Mouse (Mus musculus) liver, embryonic 14.5 days (tissue): Measurements from ENCODE around the gene Urah. TPM values are rescaled to one million over a fixed set of nuclear protein-coding genes. Genes with fewer than 3 reads are reported as not detected.
A peak's percentile ranks its signal among the peaks of the same experiment; 100 is the strongest.

Experiments used
- ATAC-seq: fragments of 200-750 bp; cut with Nextera tagmentation; 2 replicates; pipeline ENCODE4 v1.8.0; 2017; ENCODE audit warnings: moderate number of reproducible peaks, mild to moderate bottlenecking, moderate library complexity; ENCODE audit not compliant: insufficient read depth
- DNase-seq, 3 experiments: peaks; one replicate each; pipeline ENCODE4 v3.0.0-alpha.2; 2012 to 2013; ENCODE audit warnings: low read depth in 3 of 3, low spot score in 3 of 3
- H3K27ac ChIP-seq: fragments of 300-500 bp; sonication (generic); 2 replicates; pipeline ENCODE4 v1.5.1; 2014; ENCODE audit warnings: moderate library complexity, mild to moderate bottlenecking, control low read depth, inconsistent platforms
- H3K27me3 ChIP-seq: fragments of 300-500 bp; sonication (generic); 2 replicates; pipeline ENCODE4 v1.6.1; 2014; ENCODE audit warnings: mild to moderate bottlenecking, low read length, moderate library complexity; ENCODE audit not compliant: control insufficient read depth, insufficient read depth
- H3K36me3 ChIP-seq: fragments of 300-500 bp; sonication (generic); replicated peaks from 2 replicates; pipeline ENCODE4 v1.6.1; 2014; ENCODE audit warnings: low read depth; ENCODE audit not compliant: control insufficient read depth, insufficient read depth
- H3K4me1 ChIP-seq, 2 experiments: fragments of 200-500 bp in 1 of 2; fragments of 300-500 bp in 1 of 2; sonication (generic) in 1 of 2; replicated peaks; 2 replicates each; pipeline ENCODE4 v1.6.1; 2012 to 2014; ENCODE audit warnings: antibody characterized with exemption in 1 of 2, inconsistent platforms in 1 of 2, low read length in 1 of 2; ENCODE audit not compliant: control insufficient read depth in 2 of 2, insufficient read depth in 2 of 2
- H3K4me2 ChIP-seq: fragments of 300-500 bp; sonication (generic); 2 replicates; pipeline ENCODE4 v1.6.1; 2014; ENCODE audit warnings: low read depth, mild to moderate bottlenecking, control low read depth, moderate library complexity
- H3K4me3 ChIP-seq, 2 experiments: fragments of 200-500 bp in 1 of 2; fragments of 300-500 bp in 1 of 2; sonication (generic) in 1 of 2; 2 replicates each; pipeline ENCODE4 v1.5.1; 2012 to 2014; ENCODE audit warnings: low read depth in 2 of 2, low read length in 2 of 2, mild to moderate bottlenecking in 2 of 2, control low read depth in 1 of 2, inconsistent platforms in 1 of 2, moderate library complexity in 1 of 2; ENCODE audit not compliant: insufficient read depth in 1 of 2
- H3K9ac ChIP-seq: fragments of 300-500 bp; sonication (generic); replicated peaks from 2 replicates; pipeline ENCODE4 v1.6.1; 2014; ENCODE audit warnings: mild to moderate bottlenecking, control low read depth, moderate library complexity
- H3K9me3 ChIP-seq: fragments of 300-500 bp; sonication (generic); 2 replicates; pipeline ENCODE4 v1.6.1; 2016; ENCODE audit warnings: low read length, mixed read lengths; ENCODE audit not compliant: control insufficient read depth
- CTCF ChIP-seq: IDR thresholded peaks from 2 replicates; pipeline ENCODE4 v1.5.1; 2016; ENCODE audit warnings: antibody characterized with exemption, low read depth, control low read depth
- EP300 ChIP-seq: IDR thresholded peaks from 2 replicates; pipeline ENCODE4 v1.6.1; 2016; ENCODE audit warnings: antibody characterized with exemption, low read depth
- WGBS: fragments of 180-500 bp; shearing (Covaris S2); extraction: QIAGEN DNeasy Blood & Tissue Kit; methylation state at CpG from one replicate; pipeline ENCODE4 v1.1.7; 2014; ENCODE audit not compliant: insufficient replicate concordance; 5-methylcytosine and 5-hydroxymethylcytosine counted together
- polyA plus RNA-seq, 2 experiments: library from polyadenylated mRNA; depleted of rRNA in 1 of 2; stranded (reverse) in 1 of 2; unstranded in 1 of 2; fragments of >200 nt; fragmentation: Nextera tagmentation in 1 of 2; extraction: Ambion mirVana in 1 of 2; gene quantifications; 2 replicates each; pipeline versions ENCODE4 v1.2.1 to v1.2.3; 2012 to 2014

Gene Urah
- polyA plus RNA-seq, 2 experiments = 8.3 to 19.3 TPM

DNA sequence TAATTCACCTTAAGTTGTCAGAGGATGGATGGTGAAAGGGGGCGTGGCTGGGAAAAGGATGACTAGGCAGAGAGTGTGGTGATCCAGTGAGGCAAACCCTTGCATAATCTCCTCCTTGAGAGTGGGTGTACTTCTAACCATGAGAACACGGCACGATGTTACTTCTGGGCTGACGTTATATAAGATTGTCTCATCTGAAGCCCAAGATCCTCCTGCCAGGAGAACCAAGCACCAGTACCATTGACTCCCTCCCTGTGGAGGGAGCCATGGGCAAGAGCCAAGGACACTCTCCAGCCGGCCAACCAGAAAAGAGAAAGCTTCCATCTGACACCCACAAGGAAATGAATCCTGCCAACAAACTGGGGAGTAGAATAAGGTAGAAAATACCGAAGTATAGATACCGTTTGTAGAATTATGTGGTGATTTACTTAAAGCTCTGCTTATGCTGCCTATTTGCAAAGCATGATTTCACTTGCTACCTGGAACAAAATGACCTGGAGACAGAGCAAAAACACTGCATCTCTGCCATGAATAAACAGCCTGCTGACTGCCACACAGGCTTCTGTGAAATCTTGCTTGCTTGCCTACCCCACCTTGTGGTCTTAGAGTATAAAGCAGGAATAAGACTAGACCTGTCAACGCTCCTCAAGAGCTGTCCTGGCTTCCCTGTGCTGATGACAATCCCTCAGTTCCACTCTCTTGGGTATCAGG is 6.5 kb upstream of the Urah start:
- Histone ChIP-seq H3K4me2 (no peak overlapping the region; the same call in 1 of the 2 replicates), H3K4me3 (no peak overlapping the region), H3K36me3 (no peaks in the 10 kb centered on the region), H3K27me3 (no peaks in the 10 kb centered on the region), H3K27ac (no peak overlapping the region), H3K9ac (no peak overlapping the region), H3K9me3 (no peaks in the 10 kb centered on the region), H3K4me1 (no peaks in the 10 kb centered on the region)
- 24% methylated on average over 8 of the region's 8 CpGs for WGBS
- no peak for ATAC-seq
- TF ChIP-seq EP300 (no peak), CTCF (peak; percentile 40)
- DNase-seq = no peak

DNA sequence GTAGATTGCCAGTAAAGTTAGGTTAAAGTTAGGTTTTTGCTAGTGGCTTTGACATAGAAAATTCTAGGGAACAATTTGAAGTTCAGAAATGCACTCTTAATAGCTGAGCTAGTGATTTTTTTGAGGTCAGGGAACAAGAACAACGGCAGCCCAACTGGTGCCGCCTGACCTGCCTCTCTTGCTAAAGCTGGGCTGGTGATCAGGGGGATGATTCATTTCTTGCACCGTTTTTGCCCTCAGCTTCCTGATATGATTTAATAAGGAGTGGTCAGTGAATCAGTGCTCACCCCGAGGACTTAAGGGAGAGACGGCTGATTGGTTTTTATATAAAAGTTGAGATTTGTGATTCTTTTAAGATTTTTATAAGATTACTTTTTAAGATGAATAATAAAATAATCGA is 3.4 kb upstream of the Urah start:
- TF ChIP-seq EP300 (no peak), CTCF (no peak)
- Histone ChIP-seq H3K9me3 (no peaks in the 10 kb centered on the region), H3K4me1 (peaks cover 0 to 3% of the 10 kb centered on the region in 2 experiments; a peak in 1 of 4 replicates), H3K27ac (no peak overlapping the region), H3K36me3 (no peaks in the 10 kb centered on the region), H3K9ac (no peak overlapping the region), H3K27me3 (no peaks in the 10 kb centered on the region), H3K4me3 (no peak overlapping the region), H3K4me2 (no peak overlapping the region)
- no peak for ATAC-seq
- WGBS = 45% methylated on average over 6 of the region's 6 CpGs
- no peak for DNase-seq

DNA sequence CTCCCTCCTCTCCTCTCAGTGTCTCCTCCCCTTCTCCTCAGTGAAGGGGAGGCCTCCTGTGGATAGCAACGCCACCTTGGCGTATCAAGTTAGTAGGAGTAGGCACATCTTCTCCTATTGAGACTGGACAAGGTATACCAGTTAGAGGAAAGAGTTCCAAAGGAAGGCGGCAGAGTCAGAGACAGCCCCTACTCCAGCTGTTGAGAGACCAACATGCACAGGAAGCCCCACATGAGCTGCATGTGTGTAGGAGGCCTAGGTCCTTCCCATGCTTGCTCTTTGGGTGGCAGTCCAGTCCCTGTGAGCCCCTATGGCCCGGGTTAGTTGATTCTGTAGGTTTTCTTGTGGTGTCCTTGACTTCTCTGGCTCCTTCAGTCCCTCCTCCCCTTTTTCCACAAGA is 1.5 kb upstream of the Urah start:
- no peak overlapping the region for H3K4me3 ChIP-seq
- DNase-seq (no peak), ATAC-seq (no peak)
- no peaks in the 10 kb centered on the region for H3K36me3 ChIP-seq
- H3K9ac ChIP-seq = no peak overlapping the region
- H3K9me3 ChIP-seq = no peaks in the 10 kb centered on the region
- H3K4me1 ChIP-seq = peaks cover 0 to 3% of the 10 kb centered on the region in 2 experiments; a peak in 1 of 4 replicates
- TF ChIP-seq CTCF (no peak), EP300 (no peak)
- H3K4me2 ChIP-seq = no peak overlapping the region
- H3K27me3 ChIP-seq = no peaks in the 10 kb centered on the region
- H3K27ac ChIP-seq = no peak overlapping the region
- WGBS = 64% methylated on average over 4 of the region's 4 CpGs

DNA sequence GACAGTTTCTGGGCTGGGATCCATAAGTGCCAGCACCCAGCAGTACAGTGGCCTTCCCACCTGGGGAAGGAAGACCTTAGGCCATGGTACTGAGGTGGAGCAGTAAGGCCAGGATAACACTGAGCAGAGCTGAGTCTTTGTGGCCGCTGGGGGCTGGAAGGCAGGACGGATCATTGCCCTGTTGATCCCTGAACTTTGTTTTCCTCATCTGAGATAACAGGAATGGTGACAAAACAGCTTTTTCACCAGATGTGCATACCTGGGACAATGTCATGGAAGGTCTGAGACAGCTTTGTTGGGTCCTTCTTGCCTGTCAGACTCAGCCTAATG is 905 bp downstream of the Urah start:
- WGBS = 59% methylated on average over 2 of the region's 2 CpGs
- peaks cover 0 to 3% of the 10 kb centered on the region in 2 experiments; a peak in 1 of 4 replicates for H3K4me1 ChIP-seq
- TF ChIP-seq EP300 (no peak), CTCF (no peak)
- H3K36me3 ChIP-seq = no peaks in the 10 kb centered on the region
- DNase-seq (no peak), ATAC-seq (peak; percentile 45; the same call in 1 of the 2 replicates)
- no peak overlapping the region for H3K27ac ChIP-seq
- no peak overlapping the region; a peak in 1 of 4 replicates for H3K4me3 ChIP-seq
- H3K9ac ChIP-seq = no peak overlapping the region
- no peaks in the 10 kb centered on the region; the same call in 1 of the 2 replicates for H3K27me3 ChIP-seq
- H3K4me2 ChIP-seq = peak overlapping the region; percentile 32
- no peaks in the 10 kb centered on the region for H3K9me3 ChIP-seq

DNA sequence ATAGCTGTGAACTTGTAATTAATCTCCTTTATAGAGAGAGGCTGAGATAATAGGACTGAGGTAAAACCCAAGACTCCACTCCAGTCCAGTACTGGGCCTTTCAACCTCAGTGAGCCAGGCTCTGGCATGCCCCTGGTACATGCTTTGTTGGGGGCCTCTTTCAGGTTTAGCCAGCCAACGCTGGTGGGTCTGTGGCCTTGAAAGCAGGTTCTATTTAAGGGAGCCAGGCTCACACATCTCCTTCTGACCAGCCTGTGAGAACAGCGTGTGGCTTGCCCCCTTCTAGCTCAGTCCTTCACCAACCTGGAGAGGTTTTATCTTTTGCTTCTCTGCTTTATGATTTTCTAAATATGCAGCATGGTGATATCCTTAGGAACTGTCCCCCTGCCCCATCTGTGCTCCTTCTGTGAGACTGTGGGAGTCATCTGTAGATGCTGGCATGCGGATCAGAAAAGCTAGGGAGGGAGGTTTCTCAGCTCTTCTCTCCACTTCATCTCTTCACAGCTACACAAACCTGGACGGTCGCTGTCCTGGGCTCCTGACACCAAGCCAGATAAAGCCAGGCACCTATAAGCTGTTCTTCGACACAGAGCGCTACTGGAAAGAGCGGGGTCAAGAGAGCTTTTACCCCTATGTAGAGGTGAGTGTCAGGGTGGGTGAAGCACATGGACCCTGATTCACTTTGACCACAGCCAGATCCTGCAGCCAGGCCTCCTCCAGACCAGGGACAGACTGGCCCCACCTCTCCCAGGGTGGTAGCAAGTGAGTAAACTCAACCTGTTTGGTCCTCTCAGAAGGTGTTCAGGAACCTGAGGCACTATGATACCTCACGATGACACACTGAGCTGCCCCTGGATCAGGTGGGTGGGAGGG is 1.7 kb downstream of the Urah start:
- DNase-seq (no peak), ATAC-seq (no peak)
- no peak for TF ChIP-seq EP300
- TF ChIP-seq CTCF = no peak
- no peak overlapping the region for H3K4me3 ChIP-seq
- no peak overlapping the region for H3K27ac ChIP-seq
- H3K9ac ChIP-seq = no peak overlapping the region
- no peak overlapping the region for H3K4me2 ChIP-seq
- H3K4me1 ChIP-seq = peaks cover 0 to 3% of the 10 kb centered on the region in 2 experiments; a peak in 1 of 4 replicates
- H3K27me3 ChIP-seq = no peaks in the 10 kb centered on the region; the same call in 1 of the 2 replicates
- no peaks in the 10 kb centered on the region for H3K9me3 ChIP-seq
- no peaks in the 10 kb centered on the region for H3K36me3 ChIP-seq
- WGBS = 59% methylated on average over 9 of the region's 9 CpGs
